Comparison of ENCODE assay signal across 14 mouse cellular contexts in genomic region chr12:79103773-79104172, GRCm38 (mm10). TPM values are rescaled to one million over a fixed set of nuclear protein-coding genes. Genes with fewer than 3 reads are reported as not detected.
A peak's percentile ranks its signal among the peaks of the same experiment; 100 is the strongest.
DNase-seq lines count a peak whose midpoint lies in the region; ATAC-seq lines count a peak whose summit lies in the region.
"Had no signal": no experiment of that assay in that cellular context is flagged by ENCODE, and none has a peak within 500 bp of the region (broad histone marks: within the 10 kb centered on the region; RNA-seq: fewer than 3 reads in every experiment).

No protein-coding gene starts in this region.

- ATAC-seq in monocyte, adult 5-6 weeks (replicated peaks; ENCODE audit: insufficient number of reproducible peaks, low FRiP score, low TSS enrichment, poor library complexity, severe bottlenecking): no peak
- ATAC-seq: forebrain, embryonic 16.5 days had no signal

- DNase-seq in heart, adult 11 months: peak; percentile 28
- DNase-seq in heart, adult 8-10 months (ENCODE audit: low spot score): no peak
- peak; percentile 46 for DNase-seq in urinary bladder, postnatal 14 days (ENCODE audit: low spot score)
- DNase-seq in urinary bladder, postnatal 25 days (ENCODE audit: low spot score): no peak
- peak; percentile 86 for DNase-seq in lung, postnatal 25 days (ENCODE audit: low spot score)
- DNase-seq in adrenal gland, adult 18-20 months (ENCODE audit: low spot score in 2 of 2): no peak
- DNase-seq in embryo, embryonic 11 days: no peak
- DNase-seq: adrenal gland, postnatal 25 days; cerebellum, adult 9-11 months; heart, adult 18-20 months had no signal

RNA-seq across cellular contexts. Expression of gene Pigh, which starts 14.3 kb away (rescaled TPM):
- 1 to 10 TPM; 2.6 to 4.7 (median 3.5) TPM for total RNA-seq in heart, adult 8-10 months (2022)
- 1 to 10 TPM; 7.5 to 9.6 TPM for total RNA-seq in adrenal gland, adult 18-20 months (2021)
- 8.3 to 19.9 TPM (median 8.3 TPM) in 3 replicates for total RNA-seq in monocyte, adult 5-6 weeks (2017)

RNA-seq across cellular contexts. Expression of gene Arg2, which starts 26.8 kb away (rescaled TPM):
- total RNA-seq in heart, adult 8-10 months (2022): under 1 TPM in 1 of 4 experiments, not detected in 3; 0.17 TPM
- total RNA-seq in adrenal gland, adult 18-20 months (2021): under 1 TPM; 0.48 to 0.50 TPM
- total RNA-seq in monocyte, adult 5-6 weeks (2017): not detected in 3 replicates
- total RNA-seq: CH12.LX; gastrocnemius, adult 18-20 months; heart, adult 18-20 months had no signal

Comparison
In these comparisons a context has a peak if more than half of its experiments do, and no peak if none do; other contexts are left out.
1. DNase-seq: peak in heart, adult 11 months (single experiment), urinary bladder, postnatal 14 days (single experiment) and lung, postnatal 25 days (single experiment); none in heart, adult 8-10 months (single experiment), urinary bladder, postnatal 25 days (single experiment), adrenal gland, adult 18-20 months (0 of 2) and embryo, embryonic 11 days (single experiment).